Mouse (Mus musculus) forebrain, embryonic 13.5 days (tissue): ENCODE results near the gene Psme3. TPM values are rescaled to one million over a fixed set of nuclear protein-coding genes. Genes with fewer than 3 reads are reported as not detected.
"Not testable (repeated sequence)": the region's sequence is repeated elsewhere in the genome, so short reads cannot be mapped to it uniquely, and the experiment has no call there.

Experiments
- ATAC-seq: fragments of 200-750 bp; cut with Nextera tagmentation; 2 replicates; pipeline ENCODE4 v1.8.0; 2017
- H3K27ac ChIP-seq: fragments of 300-500 bp; sonication (generic); 2 replicates; pipeline ENCODE4 v1.5.1; 2015; ENCODE audit warnings: inconsistent platforms, mild to moderate bottlenecking, moderate library complexity
- H3K27me3 ChIP-seq: fragments of 300-500 bp; sonication (generic); 2 replicates; pipeline ENCODE4 v1.6.1; 2015; ENCODE audit warnings: mild to moderate bottlenecking, inconsistent platforms
- H3K36me3 ChIP-seq: fragments of 300-500 bp; sonication (generic); 2 replicates; pipeline ENCODE4 v1.6.1; 2015; ENCODE audit warnings: mild to moderate bottlenecking, inconsistent platforms; ENCODE audit not compliant: poor library complexity, severe bottlenecking
- H3K4me1 ChIP-seq: fragments of 300-500 bp; sonication (generic); 2 replicates; pipeline ENCODE4 v1.6.1; 2015; ENCODE audit warnings: inconsistent platforms
- H3K4me2 ChIP-seq: fragments of 300-500 bp; sonication (generic); 2 replicates; pipeline ENCODE4 v1.6.1; 2015; ENCODE audit warnings: inconsistent platforms, mild to moderate bottlenecking, moderate library complexity
- H3K4me3 ChIP-seq: fragments of 300-500 bp; sonication (generic); 2 replicates; pipeline ENCODE4 v1.5.1; 2015; ENCODE audit warnings: mild to moderate bottlenecking, inconsistent platforms
- H3K9ac ChIP-seq: fragments of 300-500 bp; sonication (generic); 2 replicates; pipeline ENCODE4 v1.6.1; 2015; ENCODE audit warnings: mild to moderate bottlenecking, inconsistent platforms
- H3K9me3 ChIP-seq: fragments of 300-500 bp; sonication (generic); replicated peaks from 2 replicates; pipeline ENCODE4 v1.6.1; 2016; ENCODE audit warnings: inconsistent platforms
- whole genome bisulfite sequencing: fragments of 180-500 bp; shearing (Covaris S2); methylation state at CpG from one replicate; pipeline ENCODE4 v1.1.7; 2015; 5-methylcytosine and 5-hydroxymethylcytosine counted together
- polyA plus RNA-seq: library from polyadenylated mRNA; unstranded; fragments of >200 nt; fragmentation: Nextera tagmentation; extraction: Ambion mirVana; gene quantifications from 2 replicates; pipeline ENCODE4 v1.2.1, GENCODE M21; 2015

Gene Psme3
- polyA plus RNA-seq, 1 experiment from 2014 or later, result 144 TPM

GRCm38 (mm10) chr11:101316501-101316917, 496 bp downstream of the Psme3 start:
- ATAC-seq, result no peak; the same call in 1 of the 2 replicates
- Histone ChIP-seq H3K4me1 (peaks cover 17% of the 10 kb centered on the region), H3K4me2 (peak overlapping the region; percentile 99), H3K36me3 (peaks cover 36% of the 10 kb centered on the region), H3K27ac (peak overlapping the region; percentile 44; the same call in 1 of the 2 replicates), H3K9me3 (no peaks in the 10 kb centered on the region), H3K9ac (peak overlapping the region; percentile 97), H3K27me3 (no peaks in the 10 kb centered on the region), H3K4me3 (peak overlapping the region; percentile 98)
- 1% methylated on average over 17 of the region's 17 CpGs for WGBS

DNA sequence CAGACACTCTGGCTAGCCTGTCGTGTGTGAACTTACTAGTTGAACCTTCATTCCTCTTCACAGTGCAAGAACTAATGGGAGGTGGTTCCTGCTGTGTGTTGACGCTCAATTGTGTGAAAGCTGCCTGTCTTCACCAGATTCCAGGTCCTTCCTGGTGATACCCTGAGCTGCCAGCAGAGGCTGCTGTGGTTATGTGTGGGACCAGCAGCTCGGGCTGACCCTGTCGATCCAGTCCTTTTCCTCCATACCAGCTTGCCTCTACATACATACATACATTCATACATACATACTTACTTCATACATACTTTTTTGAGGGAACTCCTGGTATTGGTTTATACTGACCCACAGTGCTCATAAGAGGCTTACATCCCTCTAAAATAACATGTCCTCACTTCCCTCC, 7.6 kb downstream of the Psme3 start:
- no peaks in the 10 kb centered on the region for H3K27me3 ChIP-seq
- peak; percentile 30; the same call in 1 of the 2 replicates for ATAC-seq
- H3K27ac ChIP-seq, result no peak overlapping the region
- no peak overlapping the region for H3K4me2 ChIP-seq
- H3K9ac ChIP-seq, result no peak overlapping the region
- no peaks in the 10 kb centered on the region for H3K4me1 ChIP-seq
- 7% methylated on average over 4 of the region's 4 CpGs for WGBS
- peaks cover 80% of the 10 kb centered on the region for H3K36me3 ChIP-seq
- H3K9me3 ChIP-seq, result no peaks in the 10 kb centered on the region
- H3K4me3 ChIP-seq, result no peak overlapping the region

GRCm38 (mm10) chr11:101324763-101325162, 8.8 kb downstream of the Psme3 start, which contains the start of gene Aoc2:
Gene Aoc2 (plus strand): TSS chr11:101325063.
- Histone ChIP-seq H3K36me3 (peaks cover 69% of the 10 kb centered on the region), H3K4me1 (no peaks in the 10 kb centered on the region), H3K4me3 (no peak within 1 kb of the TSS), H3K9ac (no peak within 1 kb of the TSS), H3K27me3 (no peaks in the 10 kb centered on the region), H3K4me2 (no peak within 1 kb of the TSS), H3K9me3 (no peaks in the 10 kb centered on the region), H3K27ac (no peak within 1 kb of the TSS)
- 94% methylated on average over 5 of the region's 5 CpGs for WGBS
- no peak for ATAC-seq

- peaks cover 64% of the 10 kb centered on the region for H3K36me3 ChIP-seq
- not testable (repeated sequence) for ATAC-seq
These were observed 9.2 kb downstream of the Psme3 start for GRCm38 (mm10) chr11:101325201-101325600.

DNA sequence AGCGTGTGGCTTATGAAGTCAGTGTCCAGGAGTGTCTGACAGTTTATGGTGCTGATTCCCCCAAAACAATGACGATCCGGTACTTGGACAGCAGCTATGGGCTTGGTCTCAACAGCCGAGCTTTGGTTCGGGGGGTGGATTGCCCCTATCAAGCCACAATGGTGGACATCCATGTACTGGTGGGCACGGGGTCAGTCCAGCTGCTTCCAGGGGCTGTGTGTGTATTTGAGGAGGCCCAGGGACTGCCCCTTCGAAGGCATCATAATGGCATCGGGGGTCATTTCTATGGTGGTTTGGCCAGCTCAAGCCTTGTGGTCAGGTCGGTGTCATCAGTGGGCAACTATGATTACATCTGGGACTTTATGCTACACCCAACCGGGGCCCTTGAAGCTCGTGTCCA, 10.1 kb downstream of the Psme3 start:
- no peak for ATAC-seq
- peaks cover 55% of the 10 kb centered on the region for H3K36me3 ChIP-seq

More at GRCm38 (mm10) chr11:101325201-101325600, 9.2 kb downstream of the Psme3 start:
- not testable (repeated sequence) for H3K4me2 ChIP-seq, H3K9ac ChIP-seq, H3K27ac ChIP-seq, H3K4me1 ChIP-seq, H3K9me3 ChIP-seq, H3K27me3 ChIP-seq, H3K4me3 ChIP-seq
- WGBS, result 93% methylated on average over 11 of the region's 11 CpGs

GRCm38 (mm10) chr11:101327311-101327710, 11.3 kb downstream of the Psme3 start:
- H3K9me3 ChIP-seq, result no peaks in the 10 kb centered on the region
- H3K27ac ChIP-seq, result no peak overlapping the region
- H3K4me1 ChIP-seq, result no peaks in the 10 kb centered on the region
- H3K36me3 ChIP-seq, result peaks cover 43% of the 10 kb centered on the region
- no peak overlapping the region for H3K4me3 ChIP-seq
- 64% methylated on average over 3 of the region's 3 CpGs for WGBS
- H3K4me2 ChIP-seq, result no peak overlapping the region
- ATAC-seq, result no peak
- H3K9ac ChIP-seq, result no peak overlapping the region
- H3K27me3 ChIP-seq, result no peaks in the 10 kb centered on the region

More for the DNA sequence above, 10.1 kb downstream of the Psme3 start:
- Histone ChIP-seq H3K9ac (no peak overlapping the region), H3K4me1 (no peaks in the 10 kb centered on the region), H3K4me2 (no peak overlapping the region), H3K9me3 (no peaks in the 10 kb centered on the region), H3K27me3 (no peaks in the 10 kb centered on the region), H3K4me3 (no peak overlapping the region), H3K27ac (no peak overlapping the region)
- 86% methylated on average over 11 of the region's 11 CpGs for WGBS

GRCm38 (mm10) chr11:101328941-101329635, 13.1 kb downstream of the Psme3 start:
- no peaks in the 10 kb centered on the region for H3K9me3 ChIP-seq
- 87% methylated on average over 6 of the region's 6 CpGs for WGBS
- H3K27me3 ChIP-seq, result no peaks in the 10 kb centered on the region

DNA sequence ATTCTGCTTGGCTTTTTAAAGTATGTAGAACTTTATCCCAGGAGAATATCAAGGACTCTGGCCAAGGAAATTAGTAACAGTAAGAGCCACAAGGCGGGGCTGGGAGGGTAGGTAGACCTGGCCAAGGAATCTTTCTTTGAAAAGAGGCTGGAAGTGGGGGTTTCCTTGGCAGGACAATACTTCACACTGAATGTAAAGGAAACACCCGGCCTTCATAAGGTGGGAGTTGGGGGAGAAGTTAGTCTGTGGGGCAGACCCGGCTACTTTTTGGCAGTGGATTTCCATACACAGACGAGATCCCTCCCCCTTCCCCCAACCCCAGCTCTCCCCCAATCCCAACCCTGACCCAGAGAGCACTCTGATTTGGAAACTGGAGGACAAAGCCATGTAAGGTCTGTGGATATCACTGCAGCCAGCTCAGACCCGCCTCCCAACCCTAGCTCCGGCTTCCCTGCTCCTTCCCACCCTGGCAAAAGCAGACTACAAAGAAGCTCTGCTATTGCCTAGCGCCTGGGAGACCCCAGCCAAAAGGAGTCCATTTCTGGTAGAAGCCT, 14.4 kb downstream of the Psme3 start, which contains the start of gene Aoc3:
Gene Aoc3 (plus strand): TSS at position 235 of the 554 bp plus-strand sequence.
- Histone ChIP-seq H3K4me2 (no peak within 1 kb of the TSS), H3K27me3 (no peaks in the 10 kb centered on the region), H3K4me3 (no peak within 1 kb of the TSS), H3K9me3 (no peaks in the 10 kb centered on the region), H3K9ac (no peak within 1 kb of the TSS), H3K27ac (no peak within 1 kb of the TSS), H3K4me1 (no peaks in the 10 kb centered on the region), H3K36me3 (peaks cover 12% of the 10 kb centered on the region)
- ATAC-seq, result no peak
- WGBS, result 81% methylated on average over 7 of the region's 7 CpGs

More at GRCm38 (mm10) chr11:101328941-101329635, 13.1 kb downstream of the Psme3 start:
- Histone ChIP-seq H3K4me3 (no peak overlapping the region), H3K27ac (no peak overlapping the region), H3K9ac (no peak overlapping the region; the same call in 1 of the 2 replicates), H3K4me1 (no peaks in the 10 kb centered on the region), H3K36me3 (peaks cover 26% of the 10 kb centered on the region), H3K4me2 (no peak overlapping the region)
- no peak for ATAC-seq

DNA sequence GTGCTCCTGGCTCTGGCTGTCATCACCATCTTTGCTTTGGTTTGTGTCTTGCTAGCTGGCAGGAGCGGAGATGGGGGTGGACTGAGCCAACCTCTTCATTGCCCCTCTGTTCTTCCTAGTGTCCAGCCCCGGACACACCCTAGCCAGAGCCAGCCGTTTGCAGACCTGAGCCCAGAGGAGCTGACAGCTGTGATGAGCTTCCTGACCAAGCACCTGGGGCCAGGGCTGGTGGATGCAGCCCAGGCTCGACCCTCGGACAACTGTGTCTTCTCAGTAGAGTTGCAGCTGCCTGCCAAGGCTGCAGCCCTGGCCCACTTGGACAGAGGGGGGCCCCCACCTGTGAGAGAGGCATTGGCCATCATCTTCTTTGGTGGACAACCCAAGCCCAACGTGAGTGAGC, 14.9 kb downstream of the Psme3 start:
- H3K27me3 ChIP-seq, H3K36me3 ChIP-seq, ATAC-seq, H3K4me3 ChIP-seq, H3K4me2 ChIP-seq, H3K27ac ChIP-seq, H3K9me3 ChIP-seq, H3K4me1 ChIP-seq, H3K9ac ChIP-seq: not testable (repeated sequence)
- 87% methylated on average over 6 of the region's 6 CpGs for WGBS

- no peaks in the 10 kb centered on the region for H3K27me3 ChIP-seq
- H3K4me1 ChIP-seq, result peaks cover 4% of the 10 kb centered on the region; the same call in 1 of the 2 replicates
- no peaks in the 10 kb centered on the region for H3K9me3 ChIP-seq
- no peaks in the 10 kb centered on the region for H3K36me3 ChIP-seq
- H3K4me2 ChIP-seq, result no peak overlapping the region
- 85% methylated on average over 3 of the region's 3 CpGs for WGBS
- no peak overlapping the region for H3K4me3 ChIP-seq
- ATAC-seq, result no peak
- H3K27ac ChIP-seq, result no peak overlapping the region
- no peak overlapping the region for H3K9ac ChIP-seq
These were observed 16.5 kb downstream of the Psme3 start for GRCm38 (mm10) chr11:101332537-101332936.

DNA sequence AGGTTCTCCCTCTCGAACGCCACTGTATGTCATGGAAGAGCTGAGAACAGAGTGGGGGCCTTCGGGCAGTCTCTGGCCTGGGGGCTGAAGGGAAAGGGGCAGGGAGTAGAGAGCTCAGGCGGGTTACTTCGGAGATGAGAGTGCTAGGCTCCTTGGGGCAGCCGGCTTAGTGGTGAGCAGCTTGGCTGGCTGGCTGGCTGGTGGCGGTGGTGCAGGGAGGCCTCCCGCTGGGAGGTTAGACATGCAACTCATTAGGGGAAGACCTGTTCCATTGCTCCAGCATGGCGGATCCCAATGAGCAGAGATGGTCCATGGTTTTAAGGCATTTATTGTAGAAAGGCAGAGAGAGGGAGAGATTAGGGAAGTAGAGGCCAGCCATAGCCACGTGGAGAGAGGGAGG, 18.0 kb downstream of the Psme3 start:
- H3K27me3 ChIP-seq, result no peaks in the 10 kb centered on the region
- H3K36me3 ChIP-seq, result no peaks in the 10 kb centered on the region
- ATAC-seq, result no peak
- H3K9ac ChIP-seq, result no peak overlapping the region
- no peaks in the 10 kb centered on the region for H3K9me3 ChIP-seq
- peaks cover 15% of the 10 kb centered on the region for H3K4me1 ChIP-seq
- H3K4me3 ChIP-seq, result no peak overlapping the region
- WGBS, result 23% methylated on average over 10 of the region's 10 CpGs
- no peak overlapping the region for H3K4me2 ChIP-seq
- H3K27ac ChIP-seq, result no peak overlapping the region

GRCm38 (mm10) chr11:101334516-101334915, 18.5 kb downstream of the Psme3 start:
- H3K9me3 ChIP-seq, result no peaks in the 10 kb centered on the region
- H3K9ac ChIP-seq, result no peak overlapping the region
- no peak overlapping the region for H3K4me2 ChIP-seq
- H3K4me1 ChIP-seq, result peaks cover 15% of the 10 kb centered on the region
- ATAC-seq, result no peak
- no peak overlapping the region for H3K4me3 ChIP-seq
- H3K36me3 ChIP-seq, result no peaks in the 10 kb centered on the region
- WGBS, result 15% methylated on average over 6 of the region's 6 CpGs
- no peaks in the 10 kb centered on the region for H3K27me3 ChIP-seq
- no peak overlapping the region for H3K27ac ChIP-seq
